Mouse (Mus musculus) midbrain, postnatal 0 days (tissue): ENCODE measurements at regions not wholly inside any gene's neighbourhood (a gene's known extent, or its start where the extent isn't known, plus 50 kb on each side); places are given as distances from the start of the nearest gene placed in this dataset.

ENCODE experiments used
- ATAC-seq: fragments of 200-750 bp; cut with Nextera tagmentation; 2 replicates; pipeline ENCODE4 v1.8.0; 2017; ENCODE audit warnings: moderate number of reproducible peaks, mild to moderate bottlenecking, moderate TSS enrichment, moderate library complexity; ENCODE audit not compliant: low FRiP score
- DNase-seq: peaks from one replicate; pipeline ENCODE4 v3.0.0-alpha.2; 2015; ENCODE audit warnings: low spot score
- H3K27ac ChIP-seq: fragments of 300-500 bp; sonication (generic); 2 replicates; pipeline ENCODE4 v1.5.1; 2014; ENCODE audit warnings: low read depth, mild to moderate bottlenecking, low read length, mixed read lengths
- H3K27me3 ChIP-seq: fragments of 300-500 bp; sonication (generic); 2 replicates; pipeline ENCODE4 v1.6.1; 2014; ENCODE audit warnings: low read length, control low read depth, mixed read lengths; ENCODE audit not compliant: insufficient read depth
- H3K36me3 ChIP-seq: fragments of 300-500 bp; sonication (generic); 2 replicates; pipeline ENCODE4 v1.6.1; 2014; ENCODE audit warnings: low read length, control low read depth, mixed read lengths; ENCODE audit not compliant: insufficient read depth
- H3K4me1 ChIP-seq: fragments of 300-500 bp; sonication (generic); 2 replicates; pipeline ENCODE4 v1.6.1; 2014; ENCODE audit warnings: mild to moderate bottlenecking, control low read depth, antibody characterized with exemption, low read length, mixed read lengths; ENCODE audit not compliant: insufficient read depth
- H3K4me2 ChIP-seq: fragments of 300-500 bp; sonication (generic); 2 replicates; pipeline ENCODE4 v1.6.1; 2014; ENCODE audit warnings: low read depth, mild to moderate bottlenecking, low read length, mixed read lengths; ENCODE audit not compliant: poor library complexity, severe bottlenecking
- H3K4me3 ChIP-seq: fragments of 300-500 bp; sonication (generic); 2 replicates; pipeline ENCODE4 v1.5.1; 2014; ENCODE audit warnings: low read depth, mild to moderate bottlenecking, low read length, moderate library complexity
- H3K9ac ChIP-seq: fragments of 300-500 bp; sonication (generic); replicated peaks from 2 replicates; pipeline ENCODE4 v1.6.1; 2014; ENCODE audit warnings: mild to moderate bottlenecking, low read length, moderate library complexity, mixed read lengths; ENCODE audit not compliant: poor library complexity, severe bottlenecking
- H3K9me3 ChIP-seq: fragments of 300-500 bp; sonication (generic); 2 replicates; pipeline ENCODE4 v1.6.1; 2016; ENCODE audit warnings: low read length, control low read depth
- CTCF ChIP-seq: IDR thresholded peaks from 2 replicates; pipeline ENCODE4 v1.5.1; 2016; ENCODE audit warnings: antibody characterized with exemption, mild to moderate bottlenecking
- WGBS: fragments of 180-500 bp; shearing (Covaris S2); extraction: QIAGEN DNeasy Blood & Tissue Kit; methylation state at CpG from one replicate; pipeline ENCODE4 v1.1.7; 2014; 5-methylcytosine and 5-hydroxymethylcytosine counted together

GRCm38 (mm10) chr5:126971284-126971683, 270.3 kb upstream of the Tmem132c start:
- Histone ChIP-seq H3K4me2 (no peak overlapping the region), H3K9ac (no peak overlapping the region), H3K4me3 (no peak overlapping the region), H3K9me3 (no peaks in the 10 kb centered on the region), H3K27ac (no peak overlapping the region), H3K4me1 (no peaks in the 10 kb centered on the region), H3K27me3 (no peaks in the 10 kb centered on the region), H3K36me3 (no peaks in the 10 kb centered on the region)
- no peak for TF ChIP-seq CTCF
- no peak for DNase-seq
- ATAC-seq = no peak
- 64% methylated on average over 2 of the region's 2 CpGs for WGBS

- Histone ChIP-seq H3K9me3 (no peaks in the 10 kb centered on the region), H3K4me2 (no peak overlapping the region), H3K27ac (no peak overlapping the region), H3K4me3 (no peak overlapping the region), H3K4me1 (no peaks in the 10 kb centered on the region), H3K27me3 (no peaks in the 10 kb centered on the region), H3K9ac (no peak overlapping the region), H3K36me3 (no peaks in the 10 kb centered on the region)
- WGBS = 80% methylated on average over 1 of the region's 1 CpGs
- DNase-seq = no peak
- TF ChIP-seq CTCF = no peak
- ATAC-seq = no peak
Measured at GRCm38 (mm10) chr5:126971981-126972380, 269.6 kb upstream of the Tmem132c start.

- ATAC-seq = no peak
- 51% methylated on average over 3 of the region's 3 CpGs for WGBS
- no peak for DNase-seq
- H3K4me1 ChIP-seq = no peaks in the 10 kb centered on the region
- no peaks in the 10 kb centered on the region for H3K36me3 ChIP-seq
- no peak overlapping the region for H3K27ac ChIP-seq
- no peak for TF ChIP-seq CTCF
- no peak overlapping the region for H3K4me2 ChIP-seq
- H3K9me3 ChIP-seq = 0 out of 2 replicates have a peak, but pooled peaks cover 5% of the 10 kb centered on the region
- H3K4me3 ChIP-seq = no peak overlapping the region
- no peak overlapping the region for H3K9ac ChIP-seq
- H3K27me3 ChIP-seq = no peaks in the 10 kb centered on the region
Measured at GRCm38 (mm10) chr5:126973425-126973824, 268.2 kb upstream of the Tmem132c start.

- Histone ChIP-seq H3K9me3 (0 out of 2 replicates have a peak, but pooled peaks cover 5% of the 10 kb centered on the region), H3K9ac (no peak overlapping the region), H3K4me3 (no peak overlapping the region), H3K36me3 (no peaks in the 10 kb centered on the region), H3K4me1 (no peaks in the 10 kb centered on the region), H3K27me3 (no peaks in the 10 kb centered on the region), H3K27ac (no peak overlapping the region), H3K4me2 (no peak overlapping the region)
- no peak for ATAC-seq
- no peak for DNase-seq
- TF ChIP-seq CTCF = no peak
- 87% methylated on average over 3 of the region's 3 CpGs for WGBS
Measured at GRCm38 (mm10) chr5:126974565-126974964, 267.0 kb upstream of the Tmem132c start.

- Histone ChIP-seq H3K36me3 (no peaks in the 10 kb centered on the region), H3K27ac (no peak overlapping the region), H3K9me3 (no peaks in the 10 kb centered on the region), H3K27me3 (no peaks in the 10 kb centered on the region), H3K4me1 (no peaks in the 10 kb centered on the region), H3K4me2 (no peak overlapping the region), H3K9ac (no peak overlapping the region), H3K4me3 (no peak overlapping the region)
- WGBS = 65% methylated on average over 6 of the region's 6 CpGs
- ATAC-seq = no peak
- DNase-seq = peak; percentile 23
- TF ChIP-seq CTCF = peak; percentile 55
Measured at GRCm38 (mm10) chr5:126995577-126995976, 246.0 kb upstream of the Tmem132c start.

GRCm38 (mm10) chr5:127014166-127014565, 227.4 kb upstream of the Tmem132c start:
- H3K4me2 ChIP-seq = no peak overlapping the region
- H3K9me3 ChIP-seq = 0 out of 2 replicates have a peak, but pooled peaks cover 1% of the 10 kb centered on the region
- no peak overlapping the region for H3K9ac ChIP-seq
- TF ChIP-seq CTCF = no peak
- H3K36me3 ChIP-seq = no peaks in the 10 kb centered on the region
- H3K4me3 ChIP-seq = no peak overlapping the region
- no peak overlapping the region for H3K27ac ChIP-seq
- H3K4me1 ChIP-seq = no peaks in the 10 kb centered on the region
- WGBS = 77% methylated on average over 3 of the region's 3 CpGs
- ATAC-seq (no peak), DNase-seq (no peak)
- no peaks in the 10 kb centered on the region for H3K27me3 ChIP-seq
